Mouse (Mus musculus) brain, embryonic 14.5 days (tissue): ENCODE data around the gene Rab3il1.

ENCODE experiments used
- CTCF ChIP-seq: fragments of 200-500 bp; IDR thresholded peaks from 2 replicates; pipeline ENCODE4 v1.5.1; 2012; ENCODE audit warnings: inconsistent platforms, mild to moderate bottlenecking, moderate library complexity, borderline replicate concordance; ENCODE audit not compliant: insufficient read depth, insufficient read length; ENCODE audit errors: extremely low read depth
- POLR2A ChIP-seq: fragments of 200-500 bp; IDR thresholded peaks from 2 replicates; pipeline ENCODE4 v1.6.1; 2012; ENCODE audit warnings: mild to moderate bottlenecking, inconsistent platforms, borderline replicate concordance; ENCODE audit not compliant: poor library complexity, insufficient read depth, insufficient read length, severe bottlenecking; ENCODE audit errors: extremely low read depth

GRCm38 (mm10) chr19:9964205-9964916 lies 37.1 kb upstream of the Rab3il1 start:
- TF ChIP-seq POLR2A, result no peak
- TF ChIP-seq CTCF, result no peak
